Mouse (Mus musculus): ENCODE data around the gene C8g. TPM values are rescaled to one million over a fixed set of nuclear protein-coding genes. Genes with fewer than 3 reads are reported as not detected.

Gene C8g
- polyA plus RNA-seq, 1 experiment = 4.2 TPM

- Histone ChIP-seq H3K27ac (ENCODE audit: insufficient read depth, low read length) (no peak overlapping the region), H3K27me3 (ENCODE audit: control insufficient read depth, insufficient read depth, low read length) (no peaks in the 10 kb centered on the region), H3K4me1 (ENCODE audit: control insufficient read depth, insufficient read depth, low read length) (peaks cover 6% of the 10 kb centered on the region; the same call in 1 of the 2 replicates), H3K4me3 (replicated peaks; ENCODE audit: insufficient read depth, low read depth, low read length) (no peak overlapping the region)
- 89% methylated on average over 4 of the region's 4 CpGs for WGBS
- no peak for DNase-seq
- TF ChIP-seq CTCF (IDR thresholded peaks at IDR 0.05; ENCODE audit: borderline replicate concordance, insufficient read depth, low read depth, low read length) = no peak
- no peak for TF ChIP-seq POLR2A (IDR thresholded peaks at IDR 0.05; ENCODE audit: borderline replicate concordance, insufficient read depth, low read length)
These were observed 39.0 kb upstream of the C8g start for GRCm38 (mm10) chr2:25540541-25540948.

- no peak for TF ChIP-seq POLR2A (IDR thresholded peaks at IDR 0.05; ENCODE audit: borderline replicate concordance, insufficient read depth, low read length)
- TF ChIP-seq CTCF (IDR thresholded peaks at IDR 0.05; ENCODE audit: borderline replicate concordance, insufficient read depth, low read depth, low read length) = no peak
- H3K27me3 ChIP-seq (ENCODE audit: control insufficient read depth, insufficient read depth, low read length) = no peaks in the 10 kb centered on the region
- no peak overlapping the region for H3K4me3 ChIP-seq (replicated peaks; ENCODE audit: insufficient read depth, low read depth, low read length)
- H3K27ac ChIP-seq (ENCODE audit: insufficient read depth, low read length) = no peak overlapping the region
- DNase-seq = no peak
- 87% methylated on average over 8 of the region's 8 CpGs for WGBS
- H3K4me1 ChIP-seq (ENCODE audit: control insufficient read depth, insufficient read depth, low read length) = peaks cover 15% of the 10 kb centered on the region
These were observed 35.0 kb upstream of the C8g start for GRCm38 (mm10) chr2:25536531-25536930.

GRCm38 (mm10) chr2:25534866-25535182 lies 33.3 kb upstream of the C8g start:
- TF ChIP-seq POLR2A (IDR thresholded peaks at IDR 0.05; ENCODE audit: borderline replicate concordance, insufficient read depth, low read length) = no peak
- TF ChIP-seq CTCF (IDR thresholded peaks at IDR 0.05; ENCODE audit: borderline replicate concordance, insufficient read depth, low read depth, low read length) = no peak
- 98% methylated on average over 2 of the region's 2 CpGs for WGBS
- H3K27ac ChIP-seq (ENCODE audit: insufficient read depth, low read length) = peak overlapping the region; percentile 45; the same call in 1 of the 2 replicates
- no peak overlapping the region for H3K4me3 ChIP-seq (replicated peaks; ENCODE audit: insufficient read depth, low read depth, low read length)
- H3K4me1 ChIP-seq (ENCODE audit: control insufficient read depth, insufficient read depth, low read length) = peaks cover 14% of the 10 kb centered on the region
- DNase-seq = no peak
- H3K27me3 ChIP-seq (ENCODE audit: control insufficient read depth, insufficient read depth, low read length) = no peaks in the 10 kb centered on the region

- 52% methylated on average over 3 of the region's 3 CpGs for WGBS
These were observed 32.8 kb upstream of the C8g start for GRCm38 (mm10) chr2:25534178-25534865.

GRCm38 (mm10) chr2:25533707-25534106 lies 32.2 kb upstream of the C8g start:
- H3K4me1 ChIP-seq (ENCODE audit: control insufficient read depth, insufficient read depth, low read length) = peaks cover 14% of the 10 kb centered on the region
- 26% methylated on average over 2 of the region's 2 CpGs for WGBS
- no peak for TF ChIP-seq POLR2A (IDR thresholded peaks at IDR 0.05; ENCODE audit: borderline replicate concordance, insufficient read depth, low read length)
- TF ChIP-seq CTCF (IDR thresholded peaks at IDR 0.05; ENCODE audit: borderline replicate concordance, insufficient read depth, low read depth, low read length) = no peak
- no peak overlapping the region for H3K4me3 ChIP-seq (replicated peaks; ENCODE audit: insufficient read depth, low read depth, low read length)
- H3K27ac ChIP-seq (ENCODE audit: insufficient read depth, low read length) = peak overlapping the region; percentile 67; the same call in 1 of the 2 replicates
- no peak for DNase-seq
- no peaks in the 10 kb centered on the region for H3K27me3 ChIP-seq (ENCODE audit: control insufficient read depth, insufficient read depth, low read length)

More at GRCm38 (mm10) chr2:25534178-25534865, 32.8 kb upstream of the C8g start:
- TF ChIP-seq CTCF (IDR thresholded peaks at IDR 0.05; ENCODE audit: borderline replicate concordance, insufficient read depth, low read depth, low read length) = no peak
- no peak for TF ChIP-seq POLR2A (IDR thresholded peaks at IDR 0.05; ENCODE audit: borderline replicate concordance, insufficient read depth, low read length)
- H3K4me1 ChIP-seq (ENCODE audit: control insufficient read depth, insufficient read depth, low read length) = peaks cover 14% of the 10 kb centered on the region
- H3K4me3 ChIP-seq (replicated peaks; ENCODE audit: insufficient read depth, low read depth, low read length) = no peak overlapping the region
- H3K27me3 ChIP-seq (ENCODE audit: control insufficient read depth, insufficient read depth, low read length) = no peaks in the 10 kb centered on the region
- peak overlapping the region; percentile 45; the same call in 1 of the 2 replicates for H3K27ac ChIP-seq (ENCODE audit: insufficient read depth, low read length)
- DNase-seq = peak; percentile 88 to 91

GRCm38 (mm10) chr2:25526510-25527302 lies 25.2 kb upstream of the C8g start:
- DNase-seq = no peak
- Histone ChIP-seq H3K27ac (ENCODE audit: insufficient read depth, low read length) (peak overlapping the region; percentile 13; the same call in 1 of the 2 replicates), H3K4me3 (replicated peaks; ENCODE audit: insufficient read depth, low read depth, low read length) (no peak overlapping the region), H3K4me1 (ENCODE audit: control insufficient read depth, insufficient read depth, low read length) (peaks cover 5% of the 10 kb centered on the region; the same call in 1 of the 2 replicates), H3K27me3 (ENCODE audit: control insufficient read depth, insufficient read depth, low read length) (no peaks in the 10 kb centered on the region)
- TF ChIP-seq POLR2A (IDR thresholded peaks at IDR 0.05; ENCODE audit: borderline replicate concordance, insufficient read depth, low read length) (no peak), CTCF (IDR thresholded peaks at IDR 0.05; ENCODE audit: borderline replicate concordance, insufficient read depth, low read depth, low read length) (no peak)
- 56% methylated on average over 9 of the region's 9 CpGs for WGBS

- Histone ChIP-seq H3K4me3 (replicated peaks; ENCODE audit: insufficient read depth, low read depth, low read length) (no peak overlapping the region), H3K27ac (ENCODE audit: insufficient read depth, low read length) (no peak overlapping the region), H3K4me1 (ENCODE audit: control insufficient read depth, insufficient read depth, low read length) (peaks cover 12% of the 10 kb centered on the region), H3K27me3 (ENCODE audit: control insufficient read depth, insufficient read depth, low read length) (no peaks in the 10 kb centered on the region)
- TF ChIP-seq POLR2A (IDR thresholded peaks at IDR 0.05; ENCODE audit: borderline replicate concordance, insufficient read depth, low read length) (no peak), CTCF (IDR thresholded peaks at IDR 0.05; ENCODE audit: borderline replicate concordance, insufficient read depth, low read depth, low read length) (peak; percentile 48; the same call in 1 of the 2 replicates)
- 66% methylated on average over 3 of the region's 3 CpGs for WGBS
- DNase-seq = no peak
These were observed 8.4 kb upstream of the C8g start for GRCm38 (mm10) chr2:25509912-25510311.
